Mouse (Mus musculus) thymus, postnatal 10 days (tissue): ENCODE measurements around the gene Nme7.

Experiments
- DNase-seq, 2 experiments: peaks; one replicate each; pipeline ENCODE4 v3.0.0; 2021; ENCODE audit warnings: low spot score in 2 of 2

The Nme7 gene

DNA sequence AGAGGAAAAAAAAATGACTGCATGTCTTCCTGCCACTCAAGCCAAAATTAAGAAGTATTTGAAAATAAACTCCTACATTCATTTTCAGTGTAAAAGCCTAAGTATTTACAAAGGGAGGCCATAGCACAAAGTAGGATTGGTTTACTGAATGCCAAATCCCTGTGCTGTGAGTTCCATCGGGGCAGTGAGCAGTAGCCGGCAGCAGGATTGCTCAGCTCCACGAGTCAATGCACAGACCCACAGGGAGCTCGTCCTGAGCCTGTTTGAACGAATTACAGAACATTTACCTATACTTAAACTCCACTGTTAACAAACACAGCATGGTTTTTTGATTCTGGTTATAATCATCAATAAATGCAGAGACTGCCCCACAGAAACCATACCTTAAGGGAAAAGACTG lies 128.7 kb downstream of the Nme7 start:
- DNase-seq, result no peak

DNA sequence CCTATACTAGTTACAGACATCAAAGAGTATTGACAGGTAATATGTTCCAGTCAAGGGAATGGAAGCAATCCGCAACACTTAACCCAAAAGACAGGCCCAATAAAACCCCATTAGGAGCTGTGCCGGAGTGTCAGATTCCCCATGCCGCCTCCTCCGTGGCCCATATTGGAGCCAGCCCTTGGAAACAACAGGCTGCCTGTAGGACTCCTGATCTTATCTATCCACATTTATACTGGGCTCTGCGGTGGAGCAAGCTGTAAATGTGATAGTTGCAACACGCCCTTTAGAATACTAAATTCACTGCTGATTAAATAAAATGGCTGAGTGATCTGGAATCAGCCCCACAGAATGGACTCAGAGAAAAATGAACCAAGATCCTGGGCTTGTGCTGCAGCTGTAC lies 130.1 kb downstream of the Nme7 start:
- no peak for DNase-seq

DNA sequence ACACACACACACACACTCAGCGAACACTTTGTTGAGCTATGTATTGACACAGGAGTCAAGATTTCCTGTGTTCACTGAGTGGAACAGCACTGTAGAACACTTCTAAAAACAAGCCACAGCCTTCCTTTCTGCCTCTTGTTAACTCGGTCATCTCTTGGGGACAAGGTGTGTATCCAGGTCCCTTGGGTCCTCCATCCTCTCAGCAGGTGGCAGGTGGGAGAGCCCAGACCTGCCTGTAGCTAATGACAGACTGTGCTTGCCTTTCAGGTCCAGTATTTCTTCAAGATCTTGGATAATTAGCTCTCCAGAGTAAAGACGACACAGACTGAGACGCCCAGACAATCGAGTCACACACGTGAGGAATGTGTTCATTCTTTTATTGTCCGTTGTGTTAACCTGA lies 132.8 kb downstream of the Nme7 start:
- DNase-seq, result no peak

DNA sequence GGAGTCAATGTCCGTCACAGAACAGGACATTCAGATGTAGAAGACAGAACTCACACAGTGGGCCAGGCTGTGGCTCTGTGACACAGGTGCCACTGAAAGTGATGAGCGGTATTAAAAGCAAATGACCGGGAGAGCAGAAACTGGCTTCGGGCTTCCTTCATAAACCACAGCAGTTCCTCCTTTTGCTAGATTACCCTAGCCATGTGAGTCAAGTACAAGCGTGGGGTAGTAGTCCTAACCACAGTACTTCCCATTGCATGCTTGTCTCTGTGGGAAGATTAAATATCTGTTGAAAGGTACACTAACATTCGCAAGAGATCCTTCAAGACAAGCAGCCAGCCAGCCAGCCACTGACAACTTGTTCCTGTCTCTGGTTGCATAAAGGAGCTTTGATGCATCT lies 136.3 kb downstream of the Nme7 start:
- DNase-seq, result no peak

DNA sequence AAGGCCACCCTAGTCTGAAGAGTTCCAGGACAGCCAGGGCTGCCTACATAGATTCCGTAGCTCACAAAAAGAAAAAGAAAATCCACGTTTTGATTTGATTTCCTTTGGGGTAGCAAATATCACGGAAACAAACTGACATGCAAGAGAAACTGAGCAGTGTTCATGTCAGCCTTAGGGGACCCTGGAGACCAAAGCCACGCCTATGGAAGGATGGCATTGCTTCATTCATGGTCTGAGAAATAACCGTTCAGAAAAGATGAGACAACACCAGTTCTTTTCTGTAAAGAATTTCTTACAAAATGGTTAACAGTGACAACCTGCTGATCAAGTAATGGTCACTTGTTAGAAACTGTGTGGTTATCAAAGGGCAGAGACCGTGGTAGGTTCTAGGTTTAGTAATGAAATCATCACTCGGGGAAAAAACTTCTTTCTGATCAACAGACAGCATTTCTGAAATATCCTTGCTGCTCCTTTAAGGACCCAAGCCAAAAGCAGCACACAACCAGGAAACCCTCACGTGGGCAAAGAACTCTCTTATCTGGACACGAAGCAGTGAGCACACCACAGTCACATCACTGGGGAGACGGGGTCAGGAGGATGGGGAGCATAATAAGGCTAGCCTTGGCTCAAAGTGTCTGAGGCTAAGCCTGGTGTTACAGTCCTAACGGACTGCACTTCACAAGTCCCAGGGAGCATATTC lies 136.9 kb downstream of the Nme7 start:
- DNase-seq, result no peak

DNA sequence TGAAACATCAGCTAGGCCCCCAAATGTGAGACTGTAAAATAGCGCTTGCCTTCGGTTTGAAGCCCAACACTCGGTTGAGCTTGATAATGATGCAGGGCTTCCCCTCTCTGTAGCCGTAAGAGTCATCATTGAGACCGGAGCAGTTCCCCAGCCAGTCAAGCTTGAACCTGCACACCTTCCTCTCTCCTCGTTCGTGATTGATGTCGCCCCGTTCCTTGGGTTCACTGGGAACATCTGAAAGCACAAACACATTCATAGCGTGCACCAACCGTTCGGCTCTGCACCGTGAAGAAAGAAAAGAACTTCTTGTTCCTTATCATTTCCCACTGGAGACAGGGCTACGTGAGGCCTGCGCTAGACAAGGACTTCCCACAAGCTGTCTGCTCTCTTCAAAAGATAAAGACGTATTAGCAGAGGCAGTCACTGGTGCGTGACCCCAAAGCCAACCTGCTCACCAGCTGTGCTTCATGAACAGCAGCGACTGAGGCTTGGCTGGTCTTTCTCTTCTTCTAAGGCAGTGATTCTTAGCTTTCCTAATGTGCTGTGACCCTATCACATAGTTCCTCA lies 137.6 kb downstream of the Nme7 start:
- no peak for DNase-seq

DNA sequence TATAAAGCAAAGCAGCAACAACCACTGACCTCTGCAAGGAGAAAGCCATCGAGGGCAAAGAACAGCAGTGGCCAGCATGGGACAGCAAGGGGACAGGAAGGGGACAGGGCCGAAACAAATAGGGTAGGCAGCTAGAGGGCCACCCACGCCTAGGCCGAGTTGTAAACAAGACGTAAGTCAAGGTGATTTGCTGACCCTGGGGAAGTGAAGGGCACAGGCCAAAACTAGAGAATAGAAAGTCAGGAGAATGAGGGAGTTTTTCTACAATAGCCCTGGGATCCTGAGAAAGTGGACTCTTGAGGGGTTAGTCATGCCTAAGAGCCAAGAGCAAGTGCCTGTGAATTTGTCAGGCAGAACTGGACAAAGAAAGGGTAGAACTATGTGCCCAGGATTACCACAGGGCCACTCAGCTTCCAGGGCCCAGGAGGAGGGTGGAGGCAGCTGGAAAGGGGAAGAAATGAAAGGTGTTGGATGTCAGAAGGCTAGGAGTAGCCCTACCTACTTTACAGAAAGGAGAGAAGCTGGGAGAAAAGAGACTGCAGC lies 141.8 kb downstream of the Nme7 start:
- DNase-seq, result no peak

DNA sequence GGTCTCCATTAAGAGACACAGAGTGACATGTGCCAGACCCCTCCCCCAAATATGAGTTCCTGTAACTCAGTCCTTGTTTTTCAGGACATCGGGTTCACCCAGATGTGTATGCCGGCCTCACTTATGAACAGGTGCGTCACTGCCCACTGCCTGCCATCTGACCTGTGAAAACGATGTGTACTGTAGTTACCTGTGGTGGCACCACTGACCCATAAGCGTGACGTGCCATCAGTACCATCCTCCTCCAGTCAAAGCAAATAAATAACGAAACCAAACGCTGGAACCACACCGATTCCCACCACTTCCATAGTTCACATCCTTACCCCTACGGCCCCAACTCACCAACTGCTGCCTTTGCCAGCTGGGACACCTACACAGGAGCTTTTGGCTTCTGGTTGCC lies 142.6 kb downstream of the Nme7 start:
- DNase-seq, result no peak

DNA sequence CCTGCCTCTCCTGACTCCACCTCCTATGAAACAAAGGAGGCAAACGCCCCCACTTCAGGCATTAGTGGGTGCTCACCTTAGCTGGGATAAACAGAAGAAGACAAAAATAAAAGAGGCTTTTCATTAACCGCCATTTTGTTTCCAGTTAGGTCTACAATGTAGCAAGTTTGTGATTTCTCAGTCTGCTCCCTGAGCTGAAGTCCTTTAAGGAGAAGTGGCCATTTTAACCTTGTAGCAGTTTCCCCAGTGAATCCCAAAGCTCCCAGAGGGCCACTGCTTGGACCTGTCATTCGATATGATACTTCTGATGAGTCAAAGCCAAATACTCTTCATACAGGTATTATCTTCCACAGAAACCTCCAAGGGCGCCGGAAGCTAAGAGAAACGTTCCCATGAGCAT lies 143.6 kb downstream of the Nme7 start:
- no peak for DNase-seq

DNA sequence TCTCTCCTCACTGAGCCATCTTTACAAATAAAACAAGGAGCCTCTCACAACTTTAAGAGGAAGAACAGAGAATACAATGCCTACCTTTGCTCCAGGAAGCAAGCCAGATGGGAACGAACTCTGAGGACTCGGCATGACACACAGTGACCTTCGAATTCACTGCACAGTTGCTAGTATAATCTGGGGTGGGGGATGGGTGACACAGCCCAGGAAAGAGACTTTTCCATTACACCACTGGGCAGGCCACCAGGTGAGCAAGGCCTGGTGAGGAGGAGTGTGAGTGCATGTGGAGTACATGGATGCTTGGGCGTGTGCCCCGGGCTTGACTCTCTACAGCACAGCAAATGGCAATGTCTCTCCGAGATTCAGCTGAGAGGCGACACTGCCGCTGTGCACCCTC lies 145.7 kb downstream of the Nme7 start:
- no peak for DNase-seq

DNA sequence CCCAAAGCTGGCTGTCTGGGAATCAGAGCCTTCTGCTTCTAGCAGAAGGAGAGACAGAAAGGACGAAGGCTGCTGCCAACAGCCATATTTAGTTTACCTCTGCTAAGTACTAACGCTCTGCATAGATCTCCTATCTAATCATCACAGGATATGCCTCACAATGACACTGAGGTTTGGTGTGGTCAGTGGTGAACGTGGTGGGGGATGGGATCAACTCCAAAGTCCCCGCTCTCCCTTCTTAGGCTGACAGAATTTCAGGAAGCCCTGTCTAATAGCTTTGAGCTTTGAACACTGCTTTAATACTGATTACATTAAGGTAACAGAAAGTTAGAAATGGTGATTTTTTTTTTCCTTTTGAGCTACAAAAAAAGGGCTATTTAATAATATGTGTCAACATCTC lies 146.3 kb downstream of the Nme7 start:
- no peak for DNase-seq

DNA sequence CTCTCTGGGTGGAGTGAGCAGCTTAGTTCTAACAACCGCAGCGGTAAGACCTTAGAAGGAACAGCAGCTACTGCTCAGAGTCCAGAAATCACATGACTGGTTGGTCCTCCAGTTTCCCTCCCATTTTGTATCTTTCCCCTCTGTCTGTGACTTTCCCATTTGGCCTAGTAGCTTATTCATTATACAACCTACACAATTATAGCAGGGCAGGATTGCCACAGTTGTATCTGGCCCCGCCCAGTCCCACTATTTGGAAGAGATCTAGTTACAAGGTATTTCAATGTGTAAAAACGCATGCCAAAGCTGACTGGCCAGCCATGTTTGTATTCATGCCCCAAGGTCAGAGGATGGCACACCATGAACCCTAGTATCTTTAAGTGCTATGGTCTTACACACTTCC lies 146.7 kb downstream of the Nme7 start:
- no peak for DNase-seq

DNA sequence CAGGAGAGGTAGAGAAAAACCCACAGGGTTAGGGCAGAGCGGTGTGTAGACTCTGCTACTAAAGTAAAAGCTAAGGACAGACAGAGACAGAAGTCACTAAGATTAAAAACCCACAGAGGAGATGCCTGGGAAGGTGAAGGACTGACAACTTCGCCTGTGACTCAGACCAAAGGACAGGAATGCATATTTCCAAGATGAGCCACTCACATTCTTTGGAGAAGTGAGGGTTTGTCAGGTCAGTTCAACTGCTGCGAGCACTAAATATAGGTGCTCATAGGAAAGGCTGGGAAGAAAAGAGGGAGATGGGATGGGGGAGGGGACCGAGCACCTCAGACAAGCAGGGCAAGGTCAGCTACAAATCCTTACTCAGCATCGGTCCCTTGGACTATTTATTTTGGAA lies 147.4 kb downstream of the Nme7 start:
- DNase-seq, result no peak

DNA sequence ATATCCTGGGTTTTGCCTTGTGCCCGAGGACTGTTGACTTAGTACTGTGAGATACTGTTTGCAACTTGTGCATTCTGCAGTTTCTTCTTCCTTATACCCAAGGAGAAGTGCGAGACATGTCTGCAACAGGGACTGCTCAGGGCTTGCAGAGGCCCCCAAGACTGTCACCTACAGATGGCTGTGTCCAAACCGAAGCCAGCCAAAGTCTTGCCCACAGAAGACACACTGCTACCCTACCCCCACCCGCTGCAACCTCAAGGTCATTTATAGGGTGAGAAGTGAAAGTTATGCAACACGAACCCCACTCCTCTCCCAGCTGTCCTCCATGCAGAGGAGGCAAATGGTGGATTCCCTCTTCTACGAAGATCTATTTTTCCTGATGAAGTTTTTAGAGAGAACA lies 148.7 kb downstream of the Nme7 start:
- DNase-seq, result no peak

DNA sequence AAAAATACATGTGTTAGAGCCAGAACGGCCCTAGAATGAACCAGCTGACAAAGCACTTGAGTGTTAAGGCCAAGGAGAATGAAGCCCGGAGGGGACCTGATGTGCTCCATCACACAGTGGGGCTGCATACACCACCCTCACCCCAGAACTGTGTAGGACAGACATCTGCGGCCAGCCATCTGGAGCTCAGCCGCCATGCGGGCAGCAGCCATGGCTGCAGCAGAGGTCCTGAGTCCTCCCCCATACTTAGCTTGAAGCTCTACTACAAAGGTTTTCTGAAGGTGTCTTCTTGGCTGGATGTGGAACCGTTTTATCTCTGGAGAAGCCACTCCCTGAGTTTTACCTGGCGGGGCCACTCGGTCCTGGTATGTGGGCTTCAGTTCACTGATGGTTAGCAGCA lies 149.2 kb downstream of the Nme7 start:
- DNase-seq, result peak in 1 of 2 experiments; percentile 28

DNA sequence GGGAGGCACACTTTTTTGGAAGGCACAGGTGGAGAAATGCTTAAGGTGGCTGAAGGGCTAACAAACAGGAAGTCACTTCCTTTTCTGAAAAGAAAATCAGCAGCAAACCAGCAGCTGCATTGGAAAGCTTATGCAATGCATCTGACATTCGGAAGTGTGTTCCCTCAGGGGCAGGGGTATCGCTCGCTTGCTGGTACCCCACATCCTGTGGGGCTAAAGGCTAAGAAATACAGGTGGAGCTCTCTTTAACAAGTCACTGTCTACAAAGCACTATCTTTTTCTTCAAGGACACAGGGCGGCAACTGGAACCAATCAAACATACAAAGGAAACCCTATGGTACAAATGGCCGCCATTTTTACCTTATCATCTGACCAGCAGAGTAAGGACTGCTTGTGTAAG lies 149.8 kb downstream of the Nme7 start:
- peak; percentile 74 to 84 for DNase-seq

DNA sequence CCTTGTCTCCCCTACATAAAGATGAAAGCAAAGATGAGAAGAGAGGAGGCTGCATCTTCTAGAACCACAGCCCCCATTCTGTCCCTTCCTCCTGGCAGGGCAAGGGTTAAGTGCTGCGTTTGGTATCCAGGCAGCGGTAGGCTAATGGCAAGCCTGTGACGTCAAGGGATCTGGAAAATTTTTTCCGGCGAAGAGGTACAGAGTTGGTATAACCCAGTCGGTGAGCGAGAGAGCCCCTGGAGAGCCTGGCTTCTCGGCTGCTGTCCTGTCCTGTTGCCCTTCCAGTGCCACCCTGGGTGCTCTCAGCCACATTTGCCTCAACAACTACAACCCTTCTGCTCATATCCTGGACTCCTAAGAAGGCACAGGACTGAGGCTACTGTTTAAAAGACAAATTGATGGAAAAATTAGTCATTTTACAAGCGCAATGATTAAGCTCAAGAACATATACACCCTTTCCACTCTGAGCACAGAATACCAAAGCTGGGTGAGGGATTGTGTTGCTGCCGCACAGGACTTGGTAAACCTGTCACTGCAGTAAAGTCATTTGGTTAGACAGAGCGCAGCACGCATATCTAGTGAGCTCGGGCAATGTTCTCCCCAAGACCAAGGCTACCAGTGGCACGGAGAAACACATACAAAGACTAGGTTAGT lies 151.0 kb downstream of the Nme7 start:
- peak; percentile 12 to 19 for DNase-seq

DNA sequence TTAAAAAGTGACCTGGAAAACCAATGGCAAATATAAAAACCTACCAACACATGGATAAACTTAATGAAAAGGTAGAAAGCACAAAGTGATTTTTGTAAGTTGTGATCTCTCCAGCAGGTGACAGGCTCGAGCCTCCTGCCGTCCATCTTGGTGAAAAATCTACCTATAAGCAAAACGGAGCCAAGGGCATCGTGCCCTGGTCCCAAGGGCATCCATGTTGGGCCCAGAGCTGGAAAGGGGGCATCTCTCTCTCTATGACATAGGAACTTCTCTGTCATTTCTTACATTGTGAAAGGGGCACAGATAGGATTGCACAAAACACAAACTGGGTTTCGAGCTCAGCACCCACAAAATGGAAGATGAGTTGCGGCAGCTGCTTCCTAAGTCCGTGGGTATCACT lies 151.7 kb downstream of the Nme7 start:
- DNase-seq, result no peak

DNA sequence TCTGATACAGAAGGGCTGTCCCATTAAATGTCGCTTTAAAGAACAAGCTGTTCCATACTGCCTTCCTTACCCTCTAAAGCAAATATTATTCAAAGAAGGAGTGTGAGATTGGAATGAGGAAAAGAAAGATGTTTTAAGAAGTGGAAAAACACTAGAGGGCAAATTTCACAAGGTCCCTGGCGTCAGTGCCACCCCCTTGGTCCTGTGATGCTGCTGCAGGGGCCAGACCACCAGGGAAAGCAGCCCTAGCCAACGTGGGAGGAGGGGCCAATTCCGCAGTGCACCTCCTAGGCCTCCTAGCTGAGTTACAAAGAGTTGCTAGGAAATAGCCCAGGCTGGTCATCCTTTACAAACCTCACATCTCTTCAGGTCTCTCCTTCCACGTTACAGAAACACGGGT lies 152.1 kb downstream of the Nme7 start:
- peak in 1 of 2 experiments; percentile 17 for DNase-seq

DNA sequence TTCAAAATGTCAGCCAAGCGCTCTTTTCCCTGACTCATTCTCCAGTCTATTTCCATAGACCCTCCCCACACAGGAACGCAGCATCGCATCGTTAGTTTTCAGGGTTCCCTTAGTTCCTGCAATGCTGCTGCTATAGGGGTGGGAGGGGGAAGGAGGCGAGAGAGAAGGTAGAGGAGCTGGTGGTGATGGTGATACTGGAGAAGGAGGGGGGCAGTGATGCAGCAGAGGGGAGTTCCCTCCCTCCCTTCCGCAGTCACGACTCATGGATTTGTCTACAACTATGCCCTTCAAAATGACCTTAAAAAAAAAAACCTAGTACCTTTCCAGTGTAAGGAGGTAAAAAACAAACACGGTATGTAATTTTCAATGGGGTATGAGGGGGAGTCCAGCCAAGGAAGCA lies 152.8 kb downstream of the Nme7 start:
- DNase-seq, result peak; percentile 25 to 28

DNA sequence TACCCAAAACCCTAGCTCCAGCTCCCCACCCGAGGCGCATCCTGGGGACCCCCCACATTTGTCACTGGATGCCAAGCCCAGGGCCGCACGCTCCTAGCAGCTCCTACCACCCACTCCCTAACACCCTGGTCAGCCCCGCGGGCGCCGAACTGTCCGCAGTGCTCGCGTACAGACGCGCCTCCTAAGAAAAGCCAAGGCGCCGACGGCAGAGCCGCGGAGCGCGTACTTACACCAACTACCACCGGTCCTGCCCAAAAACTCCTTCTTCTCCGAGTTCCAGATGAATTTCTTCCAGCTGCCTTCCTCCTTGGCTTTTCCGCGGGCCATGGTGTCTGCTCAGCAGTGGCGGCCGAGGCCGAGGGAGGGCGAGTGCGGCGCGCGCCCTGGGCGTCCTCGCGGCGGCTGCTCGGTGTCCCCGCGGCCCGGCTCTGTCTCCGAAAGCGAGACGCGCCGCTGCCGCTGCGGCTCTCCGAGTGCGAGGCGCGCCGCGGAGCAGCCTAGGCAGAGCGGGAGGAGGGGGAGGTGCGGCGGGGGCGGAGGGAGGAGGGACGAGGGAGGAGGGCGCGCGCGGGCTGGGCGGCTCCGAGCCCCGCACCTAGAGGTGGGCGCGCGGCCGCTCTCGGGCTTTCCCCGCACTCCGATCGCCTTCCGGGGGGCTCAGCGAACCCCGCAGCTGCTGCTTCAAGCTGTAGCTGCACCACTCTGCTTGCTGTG lies 153.8 kb downstream of the Nme7 start:
- peak; percentile 77 to 83 for DNase-seq

DNA sequence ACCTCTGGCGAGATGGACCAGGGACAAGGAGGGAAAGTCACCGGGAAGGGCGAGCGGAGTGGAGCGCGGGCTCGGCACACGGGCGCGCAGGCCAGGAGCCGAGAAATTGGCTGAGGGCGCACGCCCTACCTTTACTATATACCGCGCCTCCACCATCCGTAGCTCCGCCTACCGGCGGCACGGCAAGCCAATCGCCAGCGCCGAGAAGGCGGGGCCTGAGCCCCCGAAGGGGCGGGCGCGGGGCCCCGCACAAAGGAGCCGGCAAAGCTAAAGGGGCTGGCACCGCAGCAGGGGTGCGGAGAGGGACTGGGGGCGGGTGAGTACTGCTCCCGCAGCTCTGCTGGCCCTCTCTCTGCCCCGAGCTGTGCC lies 154.3 kb downstream of the Nme7 start, which contains the start of gene Atp1b1:
Atp1b1 (minus strand) TSS at position 111 of the 369 bp plus-strand sequence.
- DNase-seq, result peak; percentile 93
